Mouse (Mus musculus): ENCODE measurements around the gene Pxdc1. TPM values are rescaled to one million over a fixed set of nuclear protein-coding genes. Genes with fewer than 3 reads are reported as not detected.

The Pxdc1 gene
- 10 to 100 TPM; 11.8 to 18.4 TPM for total RNA-seq (2021)
- long read RNA-seq, experiment 1, transcript Pxdc1-202 (5 exons, 2,684 nt): major isoform, 12 of 13 reads
- long read RNA-seq, experiment 1, partial matches to known transcripts: 1 of 13 reads
- long read RNA-seq, experiment 1, other reads (novel, unspliced or antisense): 0 of 13 reads
- long read RNA-seq, experiment 2, transcript Pxdc1-202 (5 exons, 2,684 nt): major isoform, 23 of 24 reads
- long read RNA-seq, experiment 2, partial matches to known transcripts: 0 of 24 reads
- long read RNA-seq, experiment 2, other reads (novel, unspliced or antisense): 1 of 24 reads

DNA sequence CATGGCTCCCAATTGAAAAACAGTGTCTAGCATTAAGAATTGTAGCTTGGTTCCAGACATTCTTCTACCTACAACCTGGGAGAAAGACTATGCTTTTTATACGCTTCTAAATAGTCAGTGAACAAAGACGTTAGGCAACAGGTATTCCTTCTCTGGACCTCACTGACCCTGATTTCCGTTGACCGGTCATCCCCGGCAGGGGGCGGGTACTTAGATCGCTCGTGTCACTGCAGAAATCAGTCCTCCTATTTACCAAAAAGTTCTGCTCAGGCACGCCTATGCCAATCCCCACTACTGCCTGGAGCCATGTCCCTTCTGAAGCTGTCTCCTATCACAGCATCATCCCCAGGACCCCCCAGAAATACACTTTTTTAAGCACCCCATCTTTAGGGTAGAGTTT lies at the start of gene Pxdc1:
Pxdc1 (minus strand) TSS at position 96 of the 400 bp plus-strand sequence.
- Histone ChIP-seq H3K4me3 (peak within 1 kb of the TSS; percentile 67), H3K27ac (peak within 1 kb of the TSS; percentile 75)
- peak; percentile 52 for TF ChIP-seq CTCF (conservative IDR thresholded peaks at IDR 0.05)
- no peak for DNase-seq (ENCODE audit: low spot score in 2 of 2)

DNA sequence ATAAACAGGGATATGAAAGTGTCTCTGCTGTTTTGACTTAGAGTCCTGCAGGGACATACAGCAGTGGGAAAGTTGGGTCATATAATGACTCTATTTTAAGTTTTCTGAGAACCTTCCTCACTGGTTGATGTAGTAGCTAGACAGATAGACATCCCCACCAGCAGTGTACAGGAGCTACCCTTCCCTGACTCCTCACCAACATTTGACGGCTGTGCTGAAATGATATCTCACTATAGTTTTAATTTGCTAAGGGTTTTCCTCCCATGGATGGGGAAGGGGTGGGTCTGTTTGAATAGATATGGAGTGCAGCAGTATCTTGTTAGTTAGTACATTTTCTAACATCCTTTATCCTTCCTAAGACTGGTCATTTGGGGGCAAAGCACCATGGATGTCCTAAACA lies 47.3 kb upstream of the Pxdc1 start:
- Histone ChIP-seq H3K4me3 (no peak overlapping the region), H3K27ac (no peak overlapping the region)
- DNase-seq (ENCODE audit: low spot score in 2 of 2): no peak
- no peak for TF ChIP-seq CTCF (conservative IDR thresholded peaks at IDR 0.05)

DNA sequence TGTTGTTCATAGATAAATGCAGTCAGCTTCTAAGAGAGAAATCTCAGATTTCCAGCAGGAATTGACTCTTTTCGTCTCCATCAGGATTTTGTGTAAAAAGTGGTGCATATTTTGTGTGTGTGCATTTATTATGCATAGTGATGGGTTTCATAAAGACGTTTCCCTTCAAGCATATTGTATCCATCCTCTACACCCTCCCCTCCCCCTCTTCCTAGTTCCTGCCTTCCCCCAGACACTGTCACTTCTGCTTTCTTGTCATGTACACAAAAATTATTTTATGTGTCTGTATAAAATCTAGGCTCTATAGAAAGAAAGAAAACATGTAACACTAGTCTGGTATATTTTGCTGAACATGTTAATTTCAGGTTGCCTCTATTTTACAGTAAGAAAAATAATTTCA lies 46.8 kb upstream of the Pxdc1 start:
- no peak overlapping the region for H3K4me3 ChIP-seq
- TF ChIP-seq CTCF (conservative IDR thresholded peaks at IDR 0.05): no peak
- DNase-seq (ENCODE audit: low spot score in 2 of 2): no peak
- no peak overlapping the region for H3K27ac ChIP-seq

DNA sequence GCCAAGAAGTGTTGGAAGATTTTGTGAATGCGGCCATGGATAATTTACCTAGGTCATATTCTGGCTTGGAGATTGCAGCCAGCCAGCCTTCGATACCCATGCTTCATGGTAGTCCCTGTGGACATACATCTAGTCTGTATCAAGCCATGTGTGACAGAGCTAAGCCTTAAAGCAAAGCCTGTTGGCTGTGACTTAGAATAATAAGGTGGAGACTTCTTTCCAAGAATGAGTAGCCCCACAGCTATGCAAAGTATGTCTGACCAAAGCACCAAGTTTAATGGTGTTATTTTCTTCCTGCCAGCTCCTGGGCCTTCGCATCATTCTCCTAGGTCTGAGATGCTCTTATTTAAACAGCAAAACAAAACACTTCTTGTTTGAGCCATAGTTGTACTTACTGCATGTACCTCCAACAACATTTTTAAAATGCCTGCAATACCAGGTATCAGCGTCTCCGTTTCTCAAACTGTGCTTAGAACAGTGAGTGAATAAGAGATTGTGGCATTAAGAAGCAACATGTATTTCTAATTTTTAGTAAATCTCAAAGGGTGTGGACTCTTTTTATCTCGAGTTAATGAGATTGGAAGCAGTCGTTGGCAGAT lies 43.5 kb upstream of the Pxdc1 start:
- Histone ChIP-seq H3K27ac (no peak overlapping the region), H3K4me3 (no peak overlapping the region)
- TF ChIP-seq CTCF (conservative IDR thresholded peaks at IDR 0.05): no peak
- no peak for DNase-seq (ENCODE audit: low spot score in 2 of 2)

DNA sequence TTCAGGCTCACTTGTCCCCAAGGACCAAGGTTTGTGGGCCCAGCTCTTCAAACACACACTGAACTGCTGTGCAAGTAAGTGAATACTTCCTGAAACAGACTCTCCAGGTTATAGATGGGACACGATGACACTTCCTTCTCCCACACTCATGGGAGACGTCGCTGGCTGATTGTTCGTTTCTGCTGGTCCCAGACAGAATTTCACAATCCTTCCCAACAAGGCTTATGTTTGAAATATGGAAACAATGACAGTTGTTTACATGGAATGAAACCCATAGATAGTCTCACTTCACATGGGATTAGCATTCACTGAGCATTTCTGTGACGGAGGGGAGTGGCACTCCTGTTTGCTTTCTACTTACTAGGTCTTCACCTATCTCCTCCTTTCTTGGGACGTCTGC lies 39.8 kb upstream of the Pxdc1 start:
- TF ChIP-seq CTCF (conservative IDR thresholded peaks at IDR 0.05): no peak
- H3K27ac ChIP-seq: no peak overlapping the region
- no peak for DNase-seq (ENCODE audit: low spot score in 2 of 2)
- no peak overlapping the region for H3K4me3 ChIP-seq

DNA sequence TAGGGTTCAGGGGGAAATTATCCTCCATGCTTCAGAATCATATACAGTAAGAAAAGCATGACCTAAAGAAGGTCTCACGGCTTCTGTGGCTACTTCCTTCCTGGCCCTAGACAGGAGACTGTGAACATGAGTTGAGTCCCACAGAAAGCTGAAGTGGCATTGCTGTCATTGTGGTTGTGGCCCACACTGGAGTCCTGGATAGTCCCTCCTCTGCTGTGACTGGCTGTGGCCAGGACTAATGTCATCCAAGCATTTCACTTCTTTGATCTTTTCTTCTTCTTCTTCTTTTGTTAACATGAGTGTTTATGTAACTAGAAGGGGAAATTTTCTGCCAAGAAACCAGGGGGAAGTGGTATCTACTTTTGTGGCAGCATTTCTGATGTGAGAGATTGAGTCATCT lies 37.8 kb upstream of the Pxdc1 start:
- TF ChIP-seq CTCF (conservative IDR thresholded peaks at IDR 0.05): no peak
- DNase-seq (ENCODE audit: low spot score in 2 of 2): no peak
- Histone ChIP-seq H3K27ac (no peak overlapping the region), H3K4me3 (no peak overlapping the region)

DNA sequence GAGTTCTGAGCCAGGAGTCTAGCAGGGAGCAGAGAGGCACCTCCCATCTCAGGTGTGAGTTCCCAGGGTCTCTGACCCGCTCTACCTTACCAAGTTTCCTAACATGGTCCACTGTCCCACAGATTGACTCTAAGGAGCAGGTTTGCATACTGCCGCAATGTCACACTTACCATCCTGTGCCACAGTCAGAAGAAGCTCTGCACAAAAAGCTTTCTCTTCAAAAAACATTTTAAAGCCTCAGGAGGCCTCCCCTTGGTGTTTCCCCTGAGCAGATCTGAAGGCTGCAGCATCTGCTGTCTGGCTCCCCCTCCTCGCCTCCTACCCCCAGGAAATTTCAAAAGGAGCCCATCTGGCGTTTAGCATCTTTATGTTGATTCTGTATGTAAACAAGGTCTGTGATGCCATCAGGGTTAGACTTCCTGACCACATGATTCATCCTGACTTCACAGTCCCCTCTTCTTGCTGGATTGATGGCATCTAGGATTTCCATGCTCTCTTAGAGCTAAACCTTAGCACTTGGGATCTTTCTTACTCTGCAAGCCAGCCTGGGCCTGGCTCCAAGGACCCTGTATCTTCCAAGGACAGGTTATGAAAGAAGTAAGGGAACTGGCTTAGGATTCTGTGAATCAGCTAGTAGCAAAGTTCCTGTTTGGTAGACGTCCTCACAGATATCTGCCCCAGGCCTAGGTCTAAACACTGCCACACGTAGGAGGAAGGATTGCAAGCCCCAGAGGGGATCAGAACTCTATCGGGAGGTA lies 31.9 kb upstream of the Pxdc1 start:
- peak in 1 of 2 experiments; percentile 3 for DNase-seq (ENCODE audit: low spot score in 2 of 2)
- no peak overlapping the region for H3K4me3 ChIP-seq
- H3K27ac ChIP-seq: no peak overlapping the region
- no peak for TF ChIP-seq CTCF (conservative IDR thresholded peaks at IDR 0.05)

DNA sequence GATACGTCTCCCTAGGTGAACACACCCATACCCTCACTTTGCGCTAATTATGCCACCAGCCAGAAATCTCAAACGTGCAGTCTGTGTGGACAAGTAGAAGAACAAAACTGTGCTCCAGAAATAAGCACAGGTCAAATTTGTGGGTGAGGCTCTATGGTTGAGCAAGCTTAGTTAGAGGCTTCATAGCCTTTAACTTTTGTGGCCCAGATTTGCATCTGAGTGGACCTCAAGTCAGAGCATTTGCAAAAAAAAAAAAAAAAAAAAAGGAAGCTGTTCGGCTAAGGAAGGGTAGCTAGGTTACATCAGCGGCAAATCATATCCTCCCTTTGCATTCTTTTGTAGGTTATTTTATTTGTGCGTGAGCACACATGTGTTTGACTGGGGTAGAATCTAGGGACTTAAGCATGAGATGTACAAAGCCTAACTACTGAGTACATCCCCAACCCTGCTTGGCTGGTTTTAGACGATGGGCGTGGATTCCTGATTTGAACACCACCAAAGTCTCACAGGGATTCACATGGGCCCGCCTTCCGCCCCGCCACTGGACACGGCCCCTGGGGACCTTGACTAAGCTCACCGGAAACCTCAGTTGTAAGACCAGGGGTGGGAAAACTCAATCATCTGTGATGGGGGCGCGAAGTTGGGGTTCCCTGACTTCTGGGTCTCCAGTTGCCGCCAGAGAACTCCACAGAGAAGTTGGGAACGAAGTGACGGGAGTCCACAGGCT lies 30.6 kb upstream of the Pxdc1 start:
- no peak overlapping the region for H3K4me3 ChIP-seq
- H3K27ac ChIP-seq: no peak overlapping the region
- DNase-seq (ENCODE audit: low spot score in 2 of 2): no peak
- no peak for TF ChIP-seq CTCF (conservative IDR thresholded peaks at IDR 0.05)

DNA sequence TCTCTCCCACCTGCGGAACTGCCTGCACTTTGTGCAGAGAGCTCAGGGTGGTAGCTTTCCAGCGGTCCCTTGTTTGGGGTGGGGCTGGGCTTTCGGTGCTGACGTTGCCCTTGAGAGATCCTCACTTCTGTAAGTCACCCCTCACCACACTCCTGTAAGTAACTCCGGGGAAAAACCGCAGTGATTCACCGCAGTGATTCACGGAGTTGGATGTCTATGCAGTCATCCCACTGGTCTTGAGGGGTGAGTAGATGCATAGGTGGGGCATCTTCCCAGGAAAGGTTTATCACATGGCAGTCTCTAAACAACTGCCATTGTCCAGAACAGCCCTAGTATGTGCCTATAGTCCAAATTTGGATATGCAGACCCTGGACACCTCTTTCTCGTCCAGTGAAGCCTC lies 30.0 kb upstream of the Pxdc1 start:
- no peak for TF ChIP-seq CTCF (conservative IDR thresholded peaks at IDR 0.05)
- Histone ChIP-seq H3K4me3 (no peak overlapping the region), H3K27ac (no peak overlapping the region)
- no peak for DNase-seq (ENCODE audit: low spot score in 2 of 2)

DNA sequence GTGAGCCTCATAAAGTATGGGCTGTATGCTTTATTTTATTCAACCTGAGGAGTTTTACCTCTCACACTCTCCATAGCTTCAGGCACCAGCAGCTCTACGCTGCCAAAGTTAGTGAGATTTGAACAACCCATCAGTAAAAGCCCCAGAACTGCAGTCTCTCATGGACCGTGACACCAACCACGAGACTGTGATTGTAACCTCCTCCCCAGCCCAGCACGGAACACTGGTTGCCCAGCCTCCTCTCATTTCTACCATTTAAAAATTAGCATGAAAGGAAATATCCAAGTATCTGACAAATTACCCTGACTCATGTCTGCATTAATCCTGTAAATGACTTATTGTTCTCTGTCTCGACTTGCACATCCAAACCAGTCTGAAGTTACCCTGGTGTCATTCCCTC lies 23.2 kb upstream of the Pxdc1 start:
- Histone ChIP-seq H3K27ac (peak overlapping the region; percentile 28; the same call in 1 of the 2 replicates), H3K4me3 (no peak overlapping the region)
- no peak for DNase-seq (ENCODE audit: low spot score in 2 of 2)
- TF ChIP-seq CTCF (conservative IDR thresholded peaks at IDR 0.05): no peak

DNA sequence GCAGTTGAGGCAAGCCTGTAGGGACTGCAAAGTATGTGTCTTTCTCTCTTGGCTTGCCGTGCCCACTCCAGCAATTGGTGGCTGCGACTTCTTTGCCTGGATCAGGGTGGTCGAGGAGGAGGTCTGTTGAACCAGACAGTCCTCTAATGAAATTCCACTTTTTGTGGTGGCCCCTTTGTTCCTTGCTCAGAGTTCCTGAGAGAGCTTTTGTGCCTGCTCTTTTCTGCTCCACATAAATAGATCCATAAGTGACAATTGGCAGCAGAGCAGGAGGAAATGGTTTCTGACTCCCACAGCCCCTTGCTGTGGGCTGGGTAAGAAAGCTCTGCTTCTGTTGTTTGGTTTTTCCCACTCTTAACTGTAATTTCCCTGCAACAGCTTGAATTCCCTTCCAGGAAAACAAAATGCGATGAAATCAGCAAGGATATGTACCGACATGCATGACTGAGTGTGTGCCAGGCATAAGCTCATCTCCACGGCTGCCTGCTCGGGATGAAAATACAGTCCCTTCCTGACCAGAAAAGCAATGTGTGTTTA lies 22.6 kb upstream of the Pxdc1 start:
- Histone ChIP-seq H3K4me3 (no peak overlapping the region), H3K27ac (peak overlapping the region; percentile 28; the same call in 1 of the 2 replicates)
- peak in 1 of 2 experiments; percentile 42 for DNase-seq (ENCODE audit: low spot score in 2 of 2)
- TF ChIP-seq CTCF (conservative IDR thresholded peaks at IDR 0.05): no peak

DNA sequence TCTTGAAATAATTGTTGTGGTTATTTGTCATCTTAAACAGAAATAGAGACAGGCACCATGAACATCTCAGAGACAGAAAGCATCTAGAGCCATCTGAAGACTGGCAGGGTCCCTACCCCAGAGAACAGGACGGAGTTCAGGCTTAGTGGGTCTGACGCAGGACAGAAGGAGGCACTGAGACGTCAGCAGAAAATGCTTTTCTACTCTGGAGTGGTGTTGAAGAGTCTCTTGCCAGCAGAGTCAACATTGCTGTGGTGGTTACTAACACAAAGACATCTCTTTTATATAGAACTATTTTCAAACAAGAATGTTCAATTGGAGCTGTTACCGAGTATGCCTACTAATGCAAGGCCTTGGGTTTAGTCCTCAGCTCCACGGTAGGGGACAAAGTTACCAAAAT lies 20.1 kb upstream of the Pxdc1 start:
- TF ChIP-seq CTCF (conservative IDR thresholded peaks at IDR 0.05): no peak
- Histone ChIP-seq H3K27ac (no peak overlapping the region), H3K4me3 (no peak overlapping the region)
- DNase-seq (ENCODE audit: low spot score in 2 of 2): no peak
